Mouse (Mus musculus): ENCODE results near the gene Actl6a. TPM values are rescaled to one million over a fixed set of nuclear protein-coding genes. Genes with fewer than 3 reads are reported as not detected.

Gene Actl6a
- polyA plus RNA-seq, 1 experiment, result 24.2 TPM

DNA sequence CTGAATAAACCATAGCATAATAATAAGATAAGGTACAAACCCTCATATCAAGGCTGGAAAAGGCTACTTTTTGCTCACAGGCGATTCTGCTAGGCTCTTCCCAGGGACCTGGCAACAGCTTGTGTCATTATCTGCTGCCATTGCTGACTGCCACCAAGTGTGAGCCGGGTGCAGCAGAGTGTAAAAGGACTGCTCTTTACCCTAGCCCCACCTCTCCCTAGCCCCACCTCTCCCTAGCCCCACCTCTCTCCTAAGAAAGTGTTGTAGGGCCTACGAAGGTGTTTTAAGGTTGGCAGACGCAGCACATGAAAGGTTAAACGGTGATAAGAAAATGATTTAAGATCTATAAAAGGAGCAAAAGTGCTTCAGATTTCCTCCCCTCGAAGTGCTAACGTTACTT, 57.8 kb downstream of the Actl6a start:
- WGBS, result 47% methylated on average over 7 of the region's 7 CpGs
- Histone ChIP-seq H3K27ac (ENCODE audit: insufficient read depth, low read length) (no peak overlapping the region), H3K4me1 (ENCODE audit: control insufficient read depth, insufficient read depth, low read length) (no peaks in the 10 kb centered on the region), H3K27me3 (ENCODE audit: control insufficient read depth, insufficient read depth, low read length) (no peaks in the 10 kb centered on the region), H3K4me3 (replicated peaks; ENCODE audit: insufficient read depth, low read depth, low read length) (no peak overlapping the region)
- DNase-seq, result no peak
- TF ChIP-seq CTCF (IDR thresholded peaks at IDR 0.05; ENCODE audit: borderline replicate concordance, insufficient read depth, low read depth, low read length) (no peak), POLR2A (IDR thresholded peaks at IDR 0.05; ENCODE audit: borderline replicate concordance, insufficient read depth, low read length) (no peak)

DNA sequence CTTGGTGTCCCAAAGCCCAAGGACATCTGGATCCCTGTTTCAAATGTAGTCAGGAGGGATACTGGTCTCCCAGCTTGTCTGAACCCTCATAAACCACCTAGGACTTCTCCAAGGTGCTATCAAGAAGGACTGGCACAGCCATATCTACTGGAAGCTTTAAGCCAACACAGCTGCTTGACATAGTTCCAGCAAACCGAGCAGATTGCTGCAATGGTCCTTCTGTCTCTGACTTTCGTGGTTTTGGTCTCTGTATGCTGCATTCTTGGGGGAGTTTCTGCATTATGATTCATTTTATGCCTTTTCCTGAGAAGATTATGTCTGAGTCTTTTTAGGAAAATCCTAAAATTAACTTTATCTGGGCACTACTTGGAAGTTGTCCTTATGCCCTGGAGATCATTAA, 64.7 kb downstream of the Actl6a start:
- 53% methylated on average over 2 of the region's 2 CpGs for WGBS
- no peaks in the 10 kb centered on the region for H3K4me1 ChIP-seq (ENCODE audit: control insufficient read depth, insufficient read depth, low read length)
- H3K27ac ChIP-seq (ENCODE audit: insufficient read depth, low read length), result no peak overlapping the region
- H3K4me3 ChIP-seq (replicated peaks; ENCODE audit: insufficient read depth, low read depth, low read length), result no peak overlapping the region
- TF ChIP-seq POLR2A (IDR thresholded peaks at IDR 0.05; ENCODE audit: borderline replicate concordance, insufficient read depth, low read length) (no peak), CTCF (IDR thresholded peaks at IDR 0.05; ENCODE audit: borderline replicate concordance, insufficient read depth, low read depth, low read length) (no peak)
- no peaks in the 10 kb centered on the region for H3K27me3 ChIP-seq (ENCODE audit: control insufficient read depth, insufficient read depth, low read length)
- no peak for DNase-seq

Other genes starting within 250 kb of the Actl6a start
- gene Kcnmb3, start 214.1 kb upstream of the Actl6a start, polyA plus RNA-seq (2012; rRNA removed), result 0.05 TPM in 1 of 2 replicates, not detected in the other
- gene Zfp639, start 196.0 kb upstream of the Actl6a start, polyA plus RNA-seq (2012; rRNA removed), result 53.5 and 53.8 TPM in 2 replicates
- 134 and 143 TPM in 2 replicates for gene Mfn1, start 176.8 kb upstream of the Actl6a start, polyA plus RNA-seq (2012; rRNA removed)
- 34.4 and 38.0 TPM in 2 replicates for gene Gnb4, start 89.7 kb upstream of the Actl6a start, polyA plus RNA-seq (2012; rRNA removed)
- gene Ndufb5, start 30.7 kb downstream of the Actl6a start, polyA plus RNA-seq (2012; rRNA removed), result 427 and 491 TPM in 2 replicates
- 17.1 and 18.5 TPM in 2 replicates for gene Mrpl47, start 31.3 kb downstream of the Actl6a start, polyA plus RNA-seq (2012; rRNA removed)
- gene Usp13, start 111.2 kb downstream of the Actl6a start, polyA plus RNA-seq (2012; rRNA removed), result 7.0 and 7.1 TPM in 2 replicates

Measured in cerebellum, adult 2 months (tissue).